Mouse (Mus musculus) kidney, embryonic 14.5 days (tissue): Measurements from ENCODE around the gene Fpr1. TPM values are rescaled to one million over a fixed set of nuclear protein-coding genes. Genes with fewer than 3 reads are reported as not detected.
"Not testable (repeated sequence)": the region's sequence is repeated elsewhere in the genome, so short reads cannot be mapped to it uniquely, and the experiment has no call there.

Experiments
- ATAC-seq: fragments of 200-750 bp; cut with Nextera tagmentation; 2 replicates; pipeline ENCODE4 v1.8.0; 2017; ENCODE audit warnings: moderate number of reproducible peaks, mild to moderate bottlenecking, moderate TSS enrichment, moderate library complexity; ENCODE audit not compliant: low FRiP score, low TSS enrichment
- H3K27ac ChIP-seq: fragments of 300-500 bp; sonication (generic); 2 replicates; pipeline ENCODE4 v1.5.1; 2014; ENCODE audit warnings: low read depth, mild to moderate bottlenecking, low read length, moderate library complexity, mixed read lengths
- H3K27me3 ChIP-seq: fragments of 300-500 bp; sonication (generic); 2 replicates; pipeline ENCODE4 v1.6.1; 2014; ENCODE audit warnings: mild to moderate bottlenecking, low read length; ENCODE audit not compliant: control insufficient read depth, insufficient read depth
- H3K36me3 ChIP-seq: fragments of 300-500 bp; sonication (generic); 2 replicates; pipeline ENCODE4 v1.6.1; 2014; ENCODE audit warnings: low read length, mixed read lengths; ENCODE audit not compliant: control insufficient read depth, insufficient read depth
- H3K4me1 ChIP-seq: fragments of 300-500 bp; sonication (generic); 2 replicates; pipeline ENCODE4 v1.6.1; 2014; ENCODE audit warnings: low read length, mixed read lengths; ENCODE audit not compliant: control insufficient read depth, insufficient read depth
- H3K4me2 ChIP-seq: fragments of 300-500 bp; sonication (generic); replicated peaks from 2 replicates; pipeline ENCODE4 v1.6.1; 2014; ENCODE audit warnings: low read depth, mild to moderate bottlenecking, low read length
- H3K4me3 ChIP-seq: fragments of 300-500 bp; sonication (generic); 2 replicates; pipeline ENCODE4 v1.5.1; 2014; ENCODE audit warnings: mild to moderate bottlenecking, low read length
- H3K9ac ChIP-seq: fragments of 300-500 bp; sonication (generic); 2 replicates; pipeline ENCODE4 v1.6.1; 2014; ENCODE audit warnings: low read depth, mild to moderate bottlenecking, low read length, moderate library complexity
- H3K9me3 ChIP-seq: fragments of 300-500 bp; sonication (generic); 2 replicates; pipeline ENCODE4 v1.6.1; 2016; ENCODE audit warnings: low read length; ENCODE audit not compliant: control insufficient read depth
- WGBS: fragments of 180-500 bp; shearing (Covaris S2); extraction: QIAGEN DNeasy Blood & Tissue Kit; methylation state at CpG from one replicate; pipeline ENCODE4 v1.1.7; 2014; 5-methylcytosine and 5-hydroxymethylcytosine counted together
- polyA plus RNA-seq: library from polyadenylated mRNA; unstranded; fragments of >200 nt; fragmentation: Nextera tagmentation; extraction: Ambion mirVana; gene quantifications from 2 replicates; pipeline ENCODE4 v1.2.1, GENCODE M21; 2014

Gene Fpr1
- polyA plus RNA-seq, result 0.16 TPM in 1 of 2 replicates, not detected in the other

- H3K27ac ChIP-seq, result no peak within 1 kb of the TSS
- H3K9me3 ChIP-seq, result no peaks in the 10 kb centered on the region
- H3K4me3 ChIP-seq, result no peak within 1 kb of the TSS
- 72% methylated on average over 1 of the region's 1 CpGs for WGBS
- H3K4me1 ChIP-seq, result no peaks in the 10 kb centered on the region
- no peaks in the 10 kb centered on the region for H3K36me3 ChIP-seq
- H3K9ac ChIP-seq, result no peak within 1 kb of the TSS
- no peak within 1 kb of the TSS for H3K4me2 ChIP-seq
- no peaks in the 10 kb centered on the region for H3K27me3 ChIP-seq
- no peak for ATAC-seq
These were observed at the start of gene Fpr1 for GRCm38 (mm10) chr17:17883840-17884239. Gene Fpr1 (minus strand): TSS chr17:17883940.

GRCm38 (mm10) chr17:17917782-17918181 is 34.0 kb upstream of the Fpr1 start:
- no peaks in the 10 kb centered on the region for H3K27me3 ChIP-seq
- H3K27ac ChIP-seq, result no peak overlapping the region
- no peaks in the 10 kb centered on the region for H3K36me3 ChIP-seq
- H3K4me1 ChIP-seq, result no peaks in the 10 kb centered on the region
- ATAC-seq, result no peak
- no peaks in the 10 kb centered on the region for H3K9me3 ChIP-seq
- no peak overlapping the region for H3K4me2 ChIP-seq
- H3K9ac ChIP-seq, result no peak overlapping the region
- H3K4me3 ChIP-seq, result no peak overlapping the region

- 95% methylated on average over 1 of the region's 1 CpGs for WGBS
- H3K4me2 ChIP-seq, result no peak overlapping the region
- no peak overlapping the region for H3K9ac ChIP-seq
- ATAC-seq, result no peak
- H3K4me3 ChIP-seq, result no peak overlapping the region
- no peaks in the 10 kb centered on the region for H3K27me3 ChIP-seq
- no peaks in the 10 kb centered on the region for H3K4me1 ChIP-seq
- H3K9me3 ChIP-seq, result no peaks in the 10 kb centered on the region
- H3K36me3 ChIP-seq, result no peaks in the 10 kb centered on the region
- no peak overlapping the region for H3K27ac ChIP-seq
These were observed 33.6 kb upstream of the Fpr1 start for GRCm38 (mm10) chr17:17917376-17917775.

- H3K4me1 ChIP-seq, H3K9ac ChIP-seq, H3K27ac ChIP-seq, H3K27me3 ChIP-seq, ATAC-seq, H3K9me3 ChIP-seq, H3K36me3 ChIP-seq, H3K4me2 ChIP-seq, H3K4me3 ChIP-seq: not testable (repeated sequence)
- 86% methylated on average over 8 of the region's 8 CpGs for WGBS
These were observed 28.9 kb upstream of the Fpr1 start for GRCm38 (mm10) chr17:17912618-17913017.

- H3K4me3 ChIP-seq, result peak overlapping the region; percentile 50
- 17% methylated on average over 51 of the region's 51 CpGs for WGBS
- peak overlapping the region; percentile 57 for H3K9ac ChIP-seq
- peak overlapping the region; percentile 69 for H3K4me2 ChIP-seq
- H3K27ac ChIP-seq, result no peak overlapping the region
- H3K9me3 ChIP-seq, result no peaks in the 10 kb centered on the region
- H3K4me1 ChIP-seq, result no peaks in the 10 kb centered on the region
- H3K36me3 ChIP-seq, result no peaks in the 10 kb centered on the region
- peak; percentile 100 for ATAC-seq
- no peaks in the 10 kb centered on the region for H3K27me3 ChIP-seq
These were observed 26.1 kb upstream of the Fpr1 start for GRCm38 (mm10) chr17:17909636-17910421.

- Histone ChIP-seq H3K4me1 (no peaks in the 10 kb centered on the region), H3K9ac (no peak overlapping the region), H3K4me2 (no peak overlapping the region), H3K27ac (no peak overlapping the region), H3K27me3 (no peaks in the 10 kb centered on the region), H3K4me3 (no peak overlapping the region), H3K36me3 (no peaks in the 10 kb centered on the region), H3K9me3 (no peaks in the 10 kb centered on the region)
- 95% methylated on average over 1 of the region's 1 CpGs for WGBS
- ATAC-seq, result no peak
These were observed 17.0 kb upstream of the Fpr1 start for GRCm38 (mm10) chr17:17900768-17901167.

- WGBS, result 79% methylated on average over 2 of the region's 2 CpGs
- ATAC-seq, result no peak
These were observed 15.5 kb upstream of the Fpr1 start for GRCm38 (mm10) chr17:17899268-17899667.

GRCm38 (mm10) chr17:17896039-17896438 is 12.3 kb upstream of the Fpr1 start:
- 7% methylated on average over 4 of the region's 4 CpGs for WGBS
- H3K4me3 ChIP-seq, result no peak overlapping the region
- ATAC-seq, result no peak
- H3K4me2 ChIP-seq, result no peak overlapping the region
- H3K36me3 ChIP-seq, result no peaks in the 10 kb centered on the region
- H3K4me1 ChIP-seq, result no peaks in the 10 kb centered on the region
- no peak overlapping the region for H3K27ac ChIP-seq
- H3K27me3 ChIP-seq, result no peaks in the 10 kb centered on the region
- H3K9ac ChIP-seq, result no peak overlapping the region
- no peaks in the 10 kb centered on the region for H3K9me3 ChIP-seq

More at GRCm38 (mm10) chr17:17899268-17899667, 15.5 kb upstream of the Fpr1 start:
- no peak overlapping the region for H3K9ac ChIP-seq
- H3K4me2 ChIP-seq, result no peak overlapping the region
- no peak overlapping the region for H3K4me3 ChIP-seq
- no peaks in the 10 kb centered on the region for H3K9me3 ChIP-seq
- H3K27me3 ChIP-seq, result no peaks in the 10 kb centered on the region
- no peaks in the 10 kb centered on the region for H3K4me1 ChIP-seq
- H3K36me3 ChIP-seq, result no peaks in the 10 kb centered on the region
- H3K27ac ChIP-seq, result no peak overlapping the region

GRCm38 (mm10) chr17:17889732-17890425 is 6.1 kb upstream of the Fpr1 start:
- 89% methylated on average over 2 of the region's 2 CpGs for WGBS
- no peak overlapping the region for H3K9ac ChIP-seq

More at GRCm38 (mm10) chr17:17889732-17890425, 6.1 kb upstream of the Fpr1 start:
- H3K4me3 ChIP-seq, result no peak overlapping the region
- no peaks in the 10 kb centered on the region for H3K4me1 ChIP-seq
- no peak overlapping the region for H3K27ac ChIP-seq
- H3K4me2 ChIP-seq, result no peak overlapping the region
- no peaks in the 10 kb centered on the region for H3K9me3 ChIP-seq
- H3K27me3 ChIP-seq, result no peaks in the 10 kb centered on the region
- no peaks in the 10 kb centered on the region for H3K36me3 ChIP-seq
- no peak for ATAC-seq
